Mouse (Mus musculus) midbrain, embryonic 13.5 days (tissue): ENCODE data around the gene Kctd15. TPM values are rescaled to one million over a fixed set of nuclear protein-coding genes. Genes with fewer than 3 reads are reported as not detected.
A peak's percentile ranks its signal among the peaks of the same experiment; 100 is the strongest.

Experiments used
- ATAC-seq: fragments of 200-750 bp; cut with Nextera tagmentation; 2 replicates; pipeline ENCODE4 v1.8.0; 2017; ENCODE audit warnings: mild to moderate bottlenecking, moderate TSS enrichment, moderate library complexity
- H3K27ac ChIP-seq: fragments of 300-500 bp; sonication (generic); 2 replicates; pipeline ENCODE4 v1.5.1; 2015; ENCODE audit warnings: inconsistent platforms, mild to moderate bottlenecking, moderate library complexity
- H3K27me3 ChIP-seq: fragments of 300-500 bp; sonication (generic); 2 replicates; pipeline ENCODE4 v1.6.1; 2015; ENCODE audit warnings: mild to moderate bottlenecking, inconsistent platforms
- H3K36me3 ChIP-seq: fragments of 300-500 bp; sonication (generic); 2 replicates; pipeline ENCODE4 v1.6.1; 2015; ENCODE audit warnings: mild to moderate bottlenecking, inconsistent platforms
- H3K4me1 ChIP-seq: fragments of 300-500 bp; sonication (generic); replicated peaks from 2 replicates; pipeline ENCODE4 v1.6.1; 2015; ENCODE audit warnings: inconsistent platforms
- H3K4me2 ChIP-seq: fragments of 300-500 bp; sonication (generic); replicated peaks from 2 replicates; pipeline ENCODE4 v1.6.1; 2015; ENCODE audit warnings: moderate library complexity, mild to moderate bottlenecking, inconsistent platforms
- H3K4me3 ChIP-seq: fragments of 300-500 bp; sonication (generic); replicated peaks from 2 replicates; pipeline ENCODE4 v1.5.1; 2015; ENCODE audit warnings: mild to moderate bottlenecking, inconsistent platforms
- H3K9ac ChIP-seq: fragments of 300-500 bp; sonication (generic); replicated peaks from 2 replicates; pipeline ENCODE4 v1.6.1; 2015; ENCODE audit warnings: mild to moderate bottlenecking, inconsistent platforms
- H3K9me3 ChIP-seq: fragments of 300-500 bp; sonication (generic); 2 replicates; pipeline ENCODE4 v1.6.1; 2016; ENCODE audit warnings: mild to moderate bottlenecking, inconsistent platforms
- WGBS: fragments of 180-500 bp; shearing (Covaris S2); methylation state at CpG from one replicate; pipeline ENCODE4 v1.1.7; 2015; 5-methylcytosine and 5-hydroxymethylcytosine counted together
- polyA plus RNA-seq: library from polyadenylated mRNA; unstranded; fragments of >200 nt; fragmentation: Nextera tagmentation; extraction: Ambion mirVana; gene quantifications from 2 replicates; pipeline ENCODE4 v1.2.1, GENCODE M21; 2015

The Kctd15 gene
- polyA plus RNA-seq, 1 experiment from 2014 or later: 42.8 TPM

- no peaks in the 10 kb centered on the region for H3K36me3 ChIP-seq
- no peak; the same call in 1 of the 2 replicates for ATAC-seq
These were observed 29.3 kb upstream of the Kctd15 start for GRCm38 (mm10) chr7:34685801-34686200.

DNA sequence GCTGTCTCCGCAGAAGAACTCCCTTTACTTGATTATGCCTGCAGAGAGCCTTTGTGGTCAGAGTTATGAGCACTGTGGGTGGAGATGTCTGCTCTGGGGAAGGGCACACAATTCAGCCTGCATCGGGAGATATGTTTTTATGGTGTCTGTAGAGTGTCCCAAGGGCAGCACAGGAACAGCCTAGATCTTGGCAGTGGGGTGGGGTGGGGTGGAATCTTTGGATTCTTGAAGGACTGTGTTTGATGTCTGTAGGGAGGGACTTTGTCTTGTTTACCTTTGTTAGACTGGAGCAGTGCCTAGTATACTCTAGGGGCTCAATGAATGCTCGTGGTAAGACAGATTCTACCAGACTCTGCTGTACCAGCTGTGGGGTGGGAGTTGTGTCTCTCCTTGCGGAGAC lies 28.6 kb upstream of the Kctd15 start:
- H3K27me3 ChIP-seq: no peaks in the 10 kb centered on the region
- no peaks in the 10 kb centered on the region for H3K9me3 ChIP-seq
- H3K9ac ChIP-seq: no peak overlapping the region
- no peak overlapping the region for H3K4me2 ChIP-seq
- 79% methylated on average over 4 of the region's 4 CpGs for WGBS
- H3K4me3 ChIP-seq: no peak overlapping the region
- no peaks in the 10 kb centered on the region for H3K36me3 ChIP-seq
- ATAC-seq: no peak
- no peak overlapping the region for H3K27ac ChIP-seq
- peaks cover 50% of the 10 kb centered on the region for H3K4me1 ChIP-seq

More at GRCm38 (mm10) chr7:34685801-34686200, 29.3 kb upstream of the Kctd15 start:
- H3K4me1 ChIP-seq: peaks cover 52% of the 10 kb centered on the region
- no peak overlapping the region for H3K4me2 ChIP-seq
- WGBS: 33% methylated on average over 7 of the region's 7 CpGs
- H3K9ac ChIP-seq: no peak overlapping the region
- H3K27ac ChIP-seq: no peak overlapping the region
- no peaks in the 10 kb centered on the region for H3K27me3 ChIP-seq
- H3K4me3 ChIP-seq: no peak overlapping the region
- H3K9me3 ChIP-seq: no peaks in the 10 kb centered on the region

GRCm38 (mm10) chr7:34680771-34681421 lies 24.4 kb upstream of the Kctd15 start:
- no peaks in the 10 kb centered on the region for H3K9me3 ChIP-seq
- H3K4me3 ChIP-seq: no peak overlapping the region
- peaks cover 2% of the 10 kb centered on the region for H3K27me3 ChIP-seq
- H3K36me3 ChIP-seq: no peaks in the 10 kb centered on the region
- H3K27ac ChIP-seq: peak overlapping the region; percentile 64
- 0 out of 2 replicates have a peak overlapping the region, but pooled peaks have one; percentile 7 for H3K4me2 ChIP-seq
- H3K9ac ChIP-seq: no peak overlapping the region
- WGBS: 55% methylated on average over 15 of the region's 15 CpGs
- peaks cover 17% of the 10 kb centered on the region for H3K4me1 ChIP-seq
- peak; percentile 62 for ATAC-seq

GRCm38 (mm10) chr7:34679886-34680285 lies 23.4 kb upstream of the Kctd15 start:
- peaks cover 23% of the 10 kb centered on the region for H3K4me1 ChIP-seq
- no peak overlapping the region for H3K4me2 ChIP-seq
- H3K4me3 ChIP-seq: no peak overlapping the region
- H3K9ac ChIP-seq: no peak overlapping the region
- 77% methylated on average over 2 of the region's 2 CpGs for WGBS
- peaks cover 12% of the 10 kb centered on the region for H3K27me3 ChIP-seq
- no peak for ATAC-seq
- no peaks in the 10 kb centered on the region for H3K36me3 ChIP-seq
- H3K9me3 ChIP-seq: no peaks in the 10 kb centered on the region
- no peak overlapping the region; the same call in 1 of the 2 replicates for H3K27ac ChIP-seq

GRCm38 (mm10) chr7:34675831-34676514 lies 19.4 kb upstream of the Kctd15 start:
- peaks cover 40% of the 10 kb centered on the region for H3K27me3 ChIP-seq
- peaks cover 27% of the 10 kb centered on the region for H3K4me1 ChIP-seq
- H3K9me3 ChIP-seq: no peaks in the 10 kb centered on the region
- H3K27ac ChIP-seq: no peak overlapping the region
- H3K4me3 ChIP-seq: peak overlapping the region; percentile 34
- peak overlapping the region; percentile 57 for H3K4me2 ChIP-seq
- WGBS: 5% methylated on average over 33 of the region's 33 CpGs
- peak overlapping the region; percentile 40; the same call in 1 of the 2 replicates for H3K9ac ChIP-seq
- no peaks in the 10 kb centered on the region for H3K36me3 ChIP-seq
- ATAC-seq: peak; percentile 43

DNA sequence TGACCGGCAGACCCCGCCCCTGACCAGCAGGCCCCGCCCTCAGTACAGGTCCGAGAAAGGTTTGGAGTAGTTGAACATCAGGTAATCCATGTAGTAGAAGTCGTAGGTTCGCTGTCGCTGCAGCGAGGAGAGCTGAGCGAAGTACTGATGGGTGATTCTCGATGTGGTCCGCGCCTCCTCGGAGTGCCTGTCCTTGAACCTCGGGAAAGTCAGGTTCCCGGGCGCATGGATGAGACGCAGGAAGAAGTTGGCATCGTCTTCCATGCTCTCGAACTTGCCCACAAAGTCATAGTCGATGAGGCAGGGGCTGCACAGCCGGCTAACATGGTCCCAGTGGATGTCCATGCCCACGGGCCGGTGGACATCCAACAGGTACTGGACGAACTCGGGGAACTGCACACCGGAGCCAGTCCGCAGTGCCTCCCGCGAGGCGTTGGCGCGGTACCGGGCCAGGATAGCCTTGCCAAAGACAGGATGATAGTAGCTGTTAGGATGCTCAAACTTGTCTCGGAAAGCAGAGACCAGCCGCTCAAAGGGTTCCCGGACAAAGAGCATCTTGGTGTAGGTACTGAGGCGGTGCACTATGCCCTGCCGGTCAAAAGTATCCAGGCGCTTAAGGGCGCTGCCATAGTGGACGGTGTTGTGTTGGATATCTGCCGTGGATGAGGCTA lies 18.7 kb upstream of the Kctd15 start:
- Histone ChIP-seq H3K27ac (no peak overlapping the region), H3K9ac (no peak overlapping the region), H3K36me3 (no peaks in the 10 kb centered on the region), H3K4me3 (peak overlapping the region; percentile 34), H3K4me2 (peak overlapping the region; percentile 57), H3K9me3 (no peaks in the 10 kb centered on the region), H3K4me1 (peaks cover 21% of the 10 kb centered on the region), H3K27me3 (peaks cover 40% of the 10 kb centered on the region)
- 11% methylated on average over 42 of the region's 42 CpGs for WGBS
- ATAC-seq: no peak

DNA sequence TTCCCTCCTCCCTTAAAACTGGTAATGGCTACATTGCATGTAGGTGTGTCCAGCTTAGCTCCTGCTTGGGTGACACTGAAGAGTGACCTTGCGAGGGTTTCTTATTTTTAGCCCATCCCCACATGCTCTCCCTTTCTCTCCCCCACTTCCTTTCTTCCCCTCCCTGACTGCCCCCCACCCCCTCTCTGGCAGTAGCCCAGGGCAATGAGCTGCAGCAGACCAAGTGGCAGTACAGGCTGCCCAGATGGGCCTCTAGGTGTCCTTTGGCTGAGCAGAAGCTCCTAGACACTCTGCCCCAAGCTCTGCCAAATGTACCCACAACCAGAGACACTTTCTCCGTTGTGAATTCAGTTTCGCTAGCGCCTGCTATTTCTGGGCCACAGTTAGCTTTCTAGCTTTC lies 16.4 kb upstream of the Kctd15 start:
- Histone ChIP-seq H3K36me3 (no peaks in the 10 kb centered on the region), H3K4me1 (peaks cover 30% of the 10 kb centered on the region), H3K27ac (no peak overlapping the region), H3K9me3 (no peaks in the 10 kb centered on the region), H3K4me2 (no peak overlapping the region), H3K4me3 (no peak overlapping the region), H3K27me3 (peaks cover 40% of the 10 kb centered on the region), H3K9ac (no peak overlapping the region)
- no peak for ATAC-seq
- 88% methylated on average over 4 of the region's 4 CpGs for WGBS

GRCm38 (mm10) chr7:34671911-34672310 lies 15.4 kb upstream of the Kctd15 start:
- no peaks in the 10 kb centered on the region for H3K36me3 ChIP-seq
- H3K9me3 ChIP-seq: no peaks in the 10 kb centered on the region
- ATAC-seq: peak; percentile 66
- H3K4me2 ChIP-seq: no peak overlapping the region
- WGBS: 4% methylated on average over 6 of the region's 6 CpGs
- H3K9ac ChIP-seq: no peak overlapping the region
- H3K4me3 ChIP-seq: no peak overlapping the region
- no peak overlapping the region for H3K27ac ChIP-seq
- H3K4me1 ChIP-seq: peaks cover 30% of the 10 kb centered on the region
- H3K27me3 ChIP-seq: peaks cover 40% of the 10 kb centered on the region

- peaks cover 37% of the 10 kb centered on the region for H3K27me3 ChIP-seq
- WGBS: 88% methylated on average over 3 of the region's 3 CpGs
- no peaks in the 10 kb centered on the region for H3K36me3 ChIP-seq
- no peak for ATAC-seq
- no peak overlapping the region for H3K4me2 ChIP-seq
- no peak overlapping the region for H3K9ac ChIP-seq
- H3K4me3 ChIP-seq: no peak overlapping the region
- H3K9me3 ChIP-seq: no peaks in the 10 kb centered on the region
- H3K4me1 ChIP-seq: peaks cover 27% of the 10 kb centered on the region
- no peak overlapping the region for H3K27ac ChIP-seq
These were observed 14.2 kb upstream of the Kctd15 start for GRCm38 (mm10) chr7:34670778-34671177.

- ATAC-seq: no peak
- Histone ChIP-seq H3K27ac (no peak overlapping the region), H3K9ac (no peak overlapping the region), H3K4me2 (no peak overlapping the region), H3K4me1 (peaks cover 15% of the 10 kb centered on the region), H3K27me3 (peaks cover 23% of the 10 kb centered on the region), H3K4me3 (no peak overlapping the region), H3K9me3 (no peaks in the 10 kb centered on the region), H3K36me3 (no peaks in the 10 kb centered on the region)
- 26% methylated on average over 9 of the region's 9 CpGs for WGBS
These were observed 12.8 kb upstream of the Kctd15 start for GRCm38 (mm10) chr7:34669336-34669735.

DNA sequence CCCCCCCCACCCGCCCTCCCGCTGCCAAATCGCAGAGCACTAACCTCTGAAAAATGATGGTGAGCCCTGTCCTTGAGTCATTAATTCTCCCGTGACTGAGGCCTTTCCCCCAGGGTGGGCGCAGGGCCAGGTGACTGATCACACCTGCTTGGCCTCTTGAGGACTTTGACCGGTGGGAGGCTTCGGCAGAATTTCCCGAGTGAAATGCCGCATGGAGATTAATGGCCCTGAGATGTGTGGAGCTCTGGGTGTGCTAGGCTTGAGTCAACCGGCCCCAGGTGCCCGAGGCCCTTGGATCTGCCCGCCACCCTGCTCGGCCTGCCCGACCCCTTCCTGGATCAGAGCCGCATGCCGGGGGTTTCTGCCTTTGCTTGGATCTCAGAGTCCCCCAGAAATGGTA lies 11.3 kb upstream of the Kctd15 start:
- H3K9me3 ChIP-seq: no peaks in the 10 kb centered on the region
- 94% methylated on average over 16 of the region's 16 CpGs for WGBS
- H3K4me3 ChIP-seq: no peak overlapping the region
- no peaks in the 10 kb centered on the region for H3K36me3 ChIP-seq
- no peak for ATAC-seq
- H3K4me2 ChIP-seq: no peak overlapping the region
- H3K4me1 ChIP-seq: peaks cover 13% of the 10 kb centered on the region
- peaks cover 8% of the 10 kb centered on the region; the same call in 1 of the 2 replicates for H3K27me3 ChIP-seq
- H3K9ac ChIP-seq: no peak overlapping the region
- no peak overlapping the region for H3K27ac ChIP-seq

DNA sequence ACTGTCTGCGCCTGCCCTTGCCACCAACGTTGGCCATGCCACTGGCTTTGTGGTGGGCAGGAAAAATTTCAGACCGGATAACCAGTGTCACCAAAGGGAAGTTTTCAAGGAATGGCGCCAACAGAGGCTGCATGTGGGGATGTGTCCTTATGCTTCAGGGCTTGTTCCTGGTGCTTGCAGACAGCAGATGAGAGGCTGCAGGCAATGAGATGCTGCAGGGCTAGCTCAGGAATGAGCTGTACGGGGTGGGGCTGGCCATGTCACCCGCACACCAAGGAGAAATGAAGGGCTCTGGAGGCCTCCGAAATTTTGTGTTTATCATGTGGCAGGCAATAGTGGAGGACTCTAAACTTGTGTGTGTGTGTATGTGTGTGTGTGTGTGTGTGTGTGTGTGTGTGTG lies 6.6 kb upstream of the Kctd15 start:
- WGBS: 45% methylated on average over 7 of the region's 7 CpGs
- Histone ChIP-seq H3K27me3 (no peaks in the 10 kb centered on the region), H3K36me3 (no peaks in the 10 kb centered on the region), H3K27ac (no peak overlapping the region), H3K4me2 (no peak overlapping the region), H3K4me3 (no peak overlapping the region), H3K4me1 (peaks cover 12% of the 10 kb centered on the region), H3K9ac (no peak overlapping the region), H3K9me3 (no peaks in the 10 kb centered on the region)
- ATAC-seq: 0 out of 2 replicates have a peak, but pooled peaks have one; percentile 44
